Mouse (Mus musculus) kidney, adult 2 months (tissue): ENCODE results near the gene Actr3.

Experiments used
- CTCF ChIP-seq: fragments of 200-500 bp; conservative IDR thresholded peaks from 2 replicates; pipeline ENCODE4 v1.5.1; 2011; ENCODE audit warnings: low read depth, mild to moderate bottlenecking, control low read depth, low read length, moderate library complexity, mixed read lengths; ENCODE audit not compliant: insufficient read depth, insufficient read length
- POLR2A ChIP-seq: fragments of 200-500 bp; IDR thresholded peaks from one replicate; pipeline ENCODE4 v1.6.1; 2011; ENCODE audit warnings: low read depth, low read length, control low read depth

DNA sequence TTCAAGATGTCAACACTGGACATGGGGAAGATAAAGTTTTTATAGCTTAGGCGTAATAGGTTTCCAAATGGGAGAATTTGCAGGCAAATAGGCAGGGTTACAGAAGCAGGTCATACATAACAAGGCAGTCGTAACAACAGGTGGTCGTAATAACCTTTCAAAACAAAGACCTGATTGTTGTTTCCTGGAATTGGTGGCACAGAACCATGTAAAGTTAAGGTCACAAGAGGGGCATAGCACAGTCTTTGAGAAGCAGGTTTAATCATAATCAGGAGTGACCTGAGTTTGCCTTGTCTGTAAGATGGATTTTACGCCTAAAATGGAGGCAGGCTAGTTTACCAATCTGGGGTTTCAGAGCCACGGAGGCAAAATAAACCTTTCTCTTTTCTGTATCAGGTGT, 84.7 kb downstream of the Actr3 start:
- TF ChIP-seq CTCF (no peak), POLR2A (no peak)
